Mouse (Mus musculus): Measurements from ENCODE around the gene Leng9. TPM values are rescaled to one million over a fixed set of nuclear protein-coding genes. Genes with fewer than 3 reads are reported as not detected.

The Leng9 gene
- total and polyA plus RNA-seq, 2 experiments from 2014 or later: 4.8 to 5.1 TPM

DNA sequence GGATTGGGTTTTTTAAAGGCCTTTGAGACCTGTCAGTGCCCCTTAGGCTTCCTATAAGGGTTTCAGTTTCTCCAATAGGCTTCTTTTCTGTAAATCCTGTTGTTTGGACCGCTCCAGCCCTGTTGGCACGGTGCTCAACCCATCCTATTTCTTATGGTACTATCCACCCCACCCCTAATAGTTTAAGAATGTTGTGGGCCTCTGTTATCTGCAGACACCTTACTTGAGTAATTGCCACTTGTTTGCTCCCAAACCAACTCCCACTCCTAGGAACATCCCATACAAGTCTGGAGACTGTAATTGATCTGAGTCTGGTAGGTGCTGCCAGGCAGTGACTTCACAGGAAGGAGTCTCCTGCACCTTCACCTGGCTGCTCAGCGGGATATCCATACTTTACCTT, 12.4 kb downstream of the Leng9 start:
- Histone ChIP-seq H3K4me1 (ENCODE audit: insufficient read depth) (peaks cover 9% of the 10 kb centered on the region; the same call in 1 of the 2 replicates), H3K9ac (peak overlapping the region; percentile 92), H3K4me2 (ENCODE audit: low read depth) (peak overlapping the region; percentile 75), H3K9me3 (ENCODE audit: low read length) (no peaks in the 10 kb centered on the region), H3K27me3 (ENCODE audit: insufficient read depth, low read length) (no peaks in the 10 kb centered on the region), H3K27ac (ENCODE audit: low read depth, low read length) (peak overlapping the region; percentile 98), H3K4me3 (ENCODE audit: low read depth, low read length) (peak overlapping the region; percentile 82), H3K36me3 (ENCODE audit: insufficient read depth) (peaks cover 56% of the 10 kb centered on the region)
- no peak for DNase-seq
- TF ChIP-seq CTCF (IDR thresholded peaks at IDR 0.05; ENCODE audit: low read depth): no peak
- no peak for ATAC-seq
- WGBS: 51% methylated on average over 3 of the region's 3 CpGs

DNA sequence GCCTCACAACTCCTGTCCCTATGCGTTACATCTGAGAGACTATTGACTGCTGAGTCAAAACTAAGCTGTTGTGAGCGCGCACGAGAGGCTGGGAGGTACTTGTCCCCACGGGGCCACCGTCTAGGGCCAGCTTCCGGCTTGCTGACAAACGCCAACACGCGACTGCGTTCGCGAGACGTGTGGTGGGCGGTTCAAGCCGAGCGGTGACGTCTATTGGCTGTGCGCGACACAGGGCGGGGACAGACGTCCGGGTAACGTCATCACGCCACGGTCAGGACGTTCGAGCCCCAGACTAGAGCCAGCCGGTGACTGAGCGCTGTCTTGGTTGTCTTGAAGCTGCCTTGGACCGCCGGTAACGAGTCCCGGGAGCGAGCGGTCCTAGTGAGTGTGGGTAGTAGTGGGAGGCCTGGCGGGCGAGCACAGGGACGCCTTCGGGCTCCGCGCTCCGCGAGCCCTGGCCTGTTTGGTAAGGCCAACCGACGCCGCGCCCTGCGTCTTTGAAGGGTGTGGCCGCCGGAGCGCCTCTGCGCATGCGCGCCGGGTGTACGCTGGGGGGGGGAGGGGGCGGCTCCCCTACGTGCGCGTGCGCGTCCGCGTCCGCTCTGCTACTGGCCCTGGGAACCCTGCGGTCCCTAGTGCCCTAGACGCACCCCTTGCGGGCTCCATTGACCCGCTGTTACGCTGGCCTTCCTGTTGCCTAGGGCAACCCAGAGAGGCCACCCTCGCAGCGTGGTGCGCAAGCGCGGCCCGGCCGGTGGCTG, 13.2 kb downstream of the Leng9 start, which contains the start of gene Leng8:
TSS of gene Leng8 (plus strand) at position 269 of the 761 bp plus-strand sequence.
- Histone ChIP-seq H3K9me3 (ENCODE audit: low read length) (no peaks in the 10 kb centered on the region), H3K9ac (peak within 1 kb of the TSS; percentile 92), H3K27ac (ENCODE audit: low read depth, low read length) (peak within 1 kb of the TSS; percentile 98), H3K36me3 (ENCODE audit: insufficient read depth) (peaks cover 56% of the 10 kb centered on the region), H3K4me3 (ENCODE audit: low read depth, low read length) (peak within 1 kb of the TSS; percentile 82), H3K4me1 (ENCODE audit: insufficient read depth) (peaks cover 9% of the 10 kb centered on the region; the same call in 1 of the 2 replicates), H3K4me2 (ENCODE audit: low read depth) (peak within 1 kb of the TSS; percentile 75), H3K27me3 (ENCODE audit: insufficient read depth, low read length) (no peaks in the 10 kb centered on the region)
- DNase-seq (peak; percentile 100), ATAC-seq (peak; percentile 98)
- no peak; the same call in 1 of the 2 replicates for TF ChIP-seq CTCF (IDR thresholded peaks at IDR 0.05; ENCODE audit: low read depth)
- 3% methylated on average over 77 of the region's 78 CpGs for WGBS

GRCm38 (mm10) chr7:4136404-4136770, 13.8 kb downstream of the Leng9 start:
- peak overlapping the region; percentile 54 for H3K27ac ChIP-seq (ENCODE audit: low read depth, low read length)
- no peaks in the 10 kb centered on the region for H3K27me3 ChIP-seq (ENCODE audit: insufficient read depth, low read length)
- peaks cover 55% of the 10 kb centered on the region for H3K36me3 ChIP-seq (ENCODE audit: insufficient read depth)
- no peak for TF ChIP-seq CTCF (IDR thresholded peaks at IDR 0.05; ENCODE audit: low read depth)
- under 1% methylated on average over 16 of the region's 16 CpGs for WGBS
- DNase-seq: no peak
- ATAC-seq: peak; percentile 5
- peaks cover 9% of the 10 kb centered on the region; the same call in 1 of the 2 replicates for H3K4me1 ChIP-seq (ENCODE audit: insufficient read depth)
- peak overlapping the region; percentile 92 for H3K9ac ChIP-seq
- peak overlapping the region; percentile 82 for H3K4me3 ChIP-seq (ENCODE audit: low read depth, low read length)
- peak overlapping the region; percentile 75 for H3K4me2 ChIP-seq (ENCODE audit: low read depth)
- H3K9me3 ChIP-seq (ENCODE audit: low read length): no peaks in the 10 kb centered on the region

DNA sequence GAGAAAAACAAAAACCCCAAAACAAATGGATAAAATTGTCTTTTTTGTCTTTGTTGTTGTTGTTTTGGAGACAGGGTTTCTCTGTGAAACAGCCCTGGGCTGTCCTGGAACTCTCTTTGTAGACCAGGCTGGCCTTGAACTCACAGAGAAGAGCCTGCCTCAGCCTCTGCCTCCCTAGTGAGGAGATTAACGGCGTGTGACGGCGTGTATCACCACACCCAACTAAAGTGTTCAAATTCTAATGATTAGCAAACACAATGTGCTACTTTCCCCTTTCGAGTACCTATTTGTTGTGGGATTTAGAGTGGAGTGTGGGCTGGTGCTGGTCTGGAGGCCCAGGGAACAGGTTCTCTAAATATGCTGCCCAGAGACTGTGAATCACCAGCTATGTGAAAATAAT, 15.3 kb downstream of the Leng9 start:
- no peak for ATAC-seq
- H3K4me2 ChIP-seq (ENCODE audit: low read depth): no peak overlapping the region
- H3K9me3 ChIP-seq (ENCODE audit: low read length): no peaks in the 10 kb centered on the region
- H3K27me3 ChIP-seq (ENCODE audit: insufficient read depth, low read length): no peaks in the 10 kb centered on the region
- peaks cover 9% of the 10 kb centered on the region; the same call in 1 of the 2 replicates for H3K4me1 ChIP-seq (ENCODE audit: insufficient read depth)
- peaks cover 41% of the 10 kb centered on the region for H3K36me3 ChIP-seq (ENCODE audit: insufficient read depth)
- no peak for DNase-seq
- H3K9ac ChIP-seq: no peak overlapping the region
- no peak overlapping the region for H3K27ac ChIP-seq (ENCODE audit: low read depth, low read length)
- 74% methylated on average over 5 of the region's 5 CpGs for WGBS
- TF ChIP-seq CTCF (IDR thresholded peaks at IDR 0.05; ENCODE audit: low read depth): no peak
- H3K4me3 ChIP-seq (ENCODE audit: low read depth, low read length): no peak overlapping the region

- no peak overlapping the region for H3K4me2 ChIP-seq (ENCODE audit: low read depth)
- no peaks in the 10 kb centered on the region for H3K9me3 ChIP-seq (ENCODE audit: low read length)
- H3K27ac ChIP-seq (ENCODE audit: low read depth, low read length): no peak overlapping the region
- ATAC-seq (no peak), DNase-seq (no peak)
- H3K4me3 ChIP-seq (ENCODE audit: low read depth, low read length): no peak overlapping the region
- no peak for TF ChIP-seq CTCF (IDR thresholded peaks at IDR 0.05; ENCODE audit: low read depth)
- no peaks in the 10 kb centered on the region for H3K27me3 ChIP-seq (ENCODE audit: insufficient read depth, low read length)
- peaks cover 4% of the 10 kb centered on the region; the same call in 1 of the 2 replicates for H3K4me1 ChIP-seq (ENCODE audit: insufficient read depth)
- peaks cover 33% of the 10 kb centered on the region for H3K36me3 ChIP-seq (ENCODE audit: insufficient read depth)
- H3K9ac ChIP-seq: no peak overlapping the region
- 93% methylated on average over 7 of the region's 7 CpGs for WGBS
These were observed 17.2 kb downstream of the Leng9 start for GRCm38 (mm10) chr7:4132998-4133397.

- H3K27me3 ChIP-seq (ENCODE audit: insufficient read depth, low read length): no peaks in the 10 kb centered on the region
These were observed 17.6 kb downstream of the Leng9 start for GRCm38 (mm10) chr7:4132581-4132980.

GRCm38 (mm10) chr7:4131964-4132363, 18.2 kb downstream of the Leng9 start:
- Histone ChIP-seq H3K27ac (ENCODE audit: low read depth, low read length) (no peak overlapping the region), H3K36me3 (ENCODE audit: insufficient read depth) (peaks cover 37% of the 10 kb centered on the region)

More at GRCm38 (mm10) chr7:4132581-4132980, 17.6 kb downstream of the Leng9 start:
- no peaks in the 10 kb centered on the region for H3K9me3 ChIP-seq (ENCODE audit: low read length)
- TF ChIP-seq CTCF (IDR thresholded peaks at IDR 0.05; ENCODE audit: low read depth): no peak
- H3K4me1 ChIP-seq (ENCODE audit: insufficient read depth): no peaks in the 10 kb centered on the region; the same call in 1 of the 2 replicates
- no peak overlapping the region for H3K27ac ChIP-seq (ENCODE audit: low read depth, low read length)
- ATAC-seq (no peak), DNase-seq (no peak)
- 75% methylated on average over 3 of the region's 3 CpGs for WGBS
- H3K4me3 ChIP-seq (ENCODE audit: low read depth, low read length): no peak overlapping the region
- H3K36me3 ChIP-seq (ENCODE audit: insufficient read depth): peaks cover 33% of the 10 kb centered on the region
- H3K9ac ChIP-seq: no peak overlapping the region
- no peak overlapping the region for H3K4me2 ChIP-seq (ENCODE audit: low read depth)

More at GRCm38 (mm10) chr7:4131964-4132363, 18.2 kb downstream of the Leng9 start:
- no peak overlapping the region for H3K4me2 ChIP-seq (ENCODE audit: low read depth)
- no peaks in the 10 kb centered on the region for H3K4me1 ChIP-seq (ENCODE audit: insufficient read depth)
- DNase-seq (no peak), ATAC-seq (no peak)
- no peaks in the 10 kb centered on the region for H3K27me3 ChIP-seq (ENCODE audit: insufficient read depth, low read length)
- no peaks in the 10 kb centered on the region for H3K9me3 ChIP-seq (ENCODE audit: low read length)
- no peak overlapping the region for H3K4me3 ChIP-seq (ENCODE audit: low read depth, low read length)
- no peak for TF ChIP-seq CTCF (IDR thresholded peaks at IDR 0.05; ENCODE audit: low read depth)
- 83% methylated on average over 8 of the region's 8 CpGs for WGBS
- H3K9ac ChIP-seq: no peak overlapping the region

Data from forebrain, postnatal 0 days (tissue).